8 mouse cellular contexts compared by ENCODE assay signal in the genomic region with DNA sequence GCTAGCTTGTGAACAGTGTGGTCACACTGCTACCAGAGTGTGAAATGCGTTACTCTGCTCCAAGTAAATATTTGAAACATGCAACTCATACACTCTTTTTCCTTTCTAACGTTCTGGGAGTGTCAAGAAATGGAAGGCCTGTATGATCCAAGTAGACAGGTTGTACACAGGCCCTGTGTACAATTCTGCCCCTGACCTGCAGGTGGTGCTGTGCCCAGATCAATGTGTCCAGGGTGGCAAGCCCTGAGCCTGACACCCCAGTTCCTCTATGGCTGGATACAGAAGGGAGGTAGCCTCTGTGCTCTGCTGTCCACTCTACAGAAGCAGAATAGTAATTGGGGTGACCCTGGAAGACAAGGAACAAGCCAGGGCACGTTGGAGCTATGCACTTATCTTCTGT. TPM values are rescaled to one million over a fixed set of nuclear protein-coding genes. Genes with fewer than 3 reads are reported as not detected.
DNase-seq lines count a peak whose midpoint lies in the region; ATAC-seq and TF ChIP-seq lines count a peak whose summit lies in the region.

No protein-coding gene starts in this region.

- peak; percentile 29 for DNase-seq in hindbrain, embryonic 11.5 days (ENCODE audit: low spot score)
- DNase-seq in hindbrain, embryonic 10.5 days (ENCODE audit: low spot score): no peak
- DNase-seq in c-Kit-positive CD71-negative TER-119-negative erythroid progenitor cells, embryonic 14.5 days (ENCODE audit: low read depth): peak; percentile 70
- peak; percentile 68 to 78 for DNase-seq in natural killer cell, adult 2 months (ENCODE audit: low spot score in 2 of 2)
- no peak for DNase-seq in adipocyte (ENCODE audit: low spot score)
- DNase-seq in layer of hippocampus, postnatal 14 days (ENCODE audit: low spot score in 2 of 2): no peak

- H3K9me3 ChIP-seq in hindbrain, embryonic 11.5 days (ENCODE audit: control insufficient read depth, low read length): no peaks in the 10 kb centered on the region
- H3K9me3 ChIP-seq in hindbrain, embryonic 10.5 days: peaks cover 2% of the 10 kb centered on the region; the same call in 1 of the 2 replicates
- 0 out of 2 replicates have a peak, but pooled peaks cover 6% of the 10 kb centered on the region for H3K9me3 ChIP-seq in E14TG2a.4 (ENCODE audit: low read length)
- H3K9me3 ChIP-seq in intestine, postnatal 0 days (ENCODE audit: control insufficient read depth): no peaks in the 10 kb centered on the region

- no peak overlapping the region for H3K27ac ChIP-seq in hindbrain, embryonic 11.5 days (ENCODE audit: low read depth, low read length)
- H3K27ac ChIP-seq in hindbrain, embryonic 10.5 days: no peak overlapping the region
- no peak overlapping the region for H3K27ac ChIP-seq in intestine, postnatal 0 days (ENCODE audit: low read depth, low read length)

- H3K9ac ChIP-seq in hindbrain, embryonic 11.5 days (ENCODE audit: low read depth, low read length): no peak overlapping the region
- H3K9ac ChIP-seq in intestine, postnatal 0 days (ENCODE audit: low read depth, low read length): no peak overlapping the region

- ATAC-seq in hindbrain, embryonic 11.5 days (ENCODE audit: low FRiP score): no peak
- peak; percentile 67 for ATAC-seq in intestine, postnatal 0 days

- H3K27me3 ChIP-seq in hindbrain, embryonic 11.5 days (ENCODE audit: control insufficient read depth, insufficient read depth, low read length): no peaks in the 10 kb centered on the region
- H3K27me3 ChIP-seq in hindbrain, embryonic 10.5 days (ENCODE audit: insufficient read depth, poor library complexity, severe bottlenecking): no peaks in the 10 kb centered on the region
- H3K27me3 ChIP-seq in E14TG2a.4 (ENCODE audit: insufficient read depth, low read length): no peaks in the 10 kb centered on the region; the same call in 1 of the 2 replicates
- no peaks in the 10 kb centered on the region for H3K27me3 ChIP-seq in intestine, postnatal 0 days (replicated peaks; ENCODE audit: control insufficient read depth, insufficient read depth, low read length)

- H3K4me1 ChIP-seq in hindbrain, embryonic 11.5 days (replicated peaks; ENCODE audit: control insufficient read depth, insufficient read depth, low read length): no peaks in the 10 kb centered on the region
- peaks cover 4% of the 10 kb centered on the region; the same call in 1 of the 2 replicates for H3K4me1 ChIP-seq in hindbrain, embryonic 10.5 days (replicated peaks)
- peaks cover 4% of the 10 kb centered on the region; the same call in 1 of the 2 replicates for H3K4me1 ChIP-seq in E14TG2a.4 (replicated peaks; ENCODE audit: low read depth, low read length)
- 0 out of 2 replicates have a peak, but pooled peaks cover 5% of the 10 kb centered on the region for H3K4me1 ChIP-seq in intestine, postnatal 0 days (replicated peaks; ENCODE audit: control insufficient read depth, insufficient read depth, low read length)

- H3K4me2 ChIP-seq in hindbrain, embryonic 11.5 days (replicated peaks; ENCODE audit: low read depth, low read length): no peak overlapping the region
- H3K4me2 ChIP-seq in intestine, postnatal 0 days (replicated peaks; ENCODE audit: low read depth): no peak overlapping the region

- 63% methylated on average over 3 of the region's 3 CpGs for WGBS in hindbrain, embryonic 11.5 days
- 68% methylated on average over 3 of the region's 3 CpGs for WGBS in hindbrain, embryonic 10.5 days
- WGBS in intestine, postnatal 0 days: 52% methylated on average over 3 of the region's 3 CpGs

- H3K4me3 ChIP-seq in hindbrain, embryonic 11.5 days (ENCODE audit: low read depth, low read length): no peak overlapping the region
- no peak overlapping the region for H3K4me3 ChIP-seq in hindbrain, embryonic 10.5 days
- H3K4me3 ChIP-seq in E14TG2a.4 (replicated peaks; ENCODE audit: low read length): no peak overlapping the region
- no peak overlapping the region for H3K4me3 ChIP-seq in intestine, postnatal 0 days (ENCODE audit: low read depth, low read length)

- peak; percentile 81 for TF ChIP-seq CTCF in E14TG2a.4 (conservative IDR thresholded peaks at IDR 0.05; ENCODE audit: low read length)
- TF ChIP-seq CTCF in intestine, postnatal 0 days (IDR thresholded peaks at IDR 0.05; ENCODE audit: low read depth): peak; percentile 88

- H3K36me3 ChIP-seq in hindbrain, embryonic 11.5 days (ENCODE audit: control insufficient read depth, insufficient read depth, low read length): no peaks in the 10 kb centered on the region
- no peaks in the 10 kb centered on the region for H3K36me3 ChIP-seq in hindbrain, embryonic 10.5 days
- no peaks in the 10 kb centered on the region for H3K36me3 ChIP-seq in E14TG2a.4 (ENCODE audit: insufficient read depth, low read length)
- peaks cover 16% of the 10 kb centered on the region; the same call in 1 of the 2 replicates for H3K36me3 ChIP-seq in intestine, postnatal 0 days (ENCODE audit: control insufficient read depth, insufficient read depth)

RNA-seq across cellular contexts. Expression of gene Rph3al, which starts 24.3 kb away (rescaled TPM):
- 1.5 and 2.2 TPM in 2 replicates for polyA plus RNA-seq in hindbrain, embryonic 11.5 days (2014; fragmentation: Nextera tagmentation; extraction: Ambion mirVana)
- polyA plus RNA-seq in hindbrain, embryonic 10.5 days (2016; fragmentation: Nextera tagmentation; extraction: Ambion mirVana): 2.1 and 2.4 TPM in 2 replicates
- 10.5 and 12.9 TPM in 2 replicates for polyA plus RNA-seq in intestine, postnatal 0 days (2015; fragmentation: Nextera tagmentation; extraction: Ambion mirVana)
- 1 to 10 TPM; 5.4 to 5.6 TPM for total RNA-seq in layer of hippocampus, postnatal 14 days (2021)

Comparison
In these comparisons a context has a peak if more than half of its experiments do, and no peak if none do; other contexts are left out.
1. DNase-seq: peak in hindbrain, embryonic 11.5 days (single experiment), c-Kit-positive CD71-negative TER-119-negative erythroid progenitor cells, embryonic 14.5 days (single experiment) and natural killer cell, adult 2 months (2 of 2); none in hindbrain, embryonic 10.5 days (single experiment), adipocyte (single experiment) and layer of hippocampus, postnatal 14 days (0 of 2).